Mouse (Mus musculus): ENCODE measurements around the gene Prkg2.

Prkg2 gene

DNA sequence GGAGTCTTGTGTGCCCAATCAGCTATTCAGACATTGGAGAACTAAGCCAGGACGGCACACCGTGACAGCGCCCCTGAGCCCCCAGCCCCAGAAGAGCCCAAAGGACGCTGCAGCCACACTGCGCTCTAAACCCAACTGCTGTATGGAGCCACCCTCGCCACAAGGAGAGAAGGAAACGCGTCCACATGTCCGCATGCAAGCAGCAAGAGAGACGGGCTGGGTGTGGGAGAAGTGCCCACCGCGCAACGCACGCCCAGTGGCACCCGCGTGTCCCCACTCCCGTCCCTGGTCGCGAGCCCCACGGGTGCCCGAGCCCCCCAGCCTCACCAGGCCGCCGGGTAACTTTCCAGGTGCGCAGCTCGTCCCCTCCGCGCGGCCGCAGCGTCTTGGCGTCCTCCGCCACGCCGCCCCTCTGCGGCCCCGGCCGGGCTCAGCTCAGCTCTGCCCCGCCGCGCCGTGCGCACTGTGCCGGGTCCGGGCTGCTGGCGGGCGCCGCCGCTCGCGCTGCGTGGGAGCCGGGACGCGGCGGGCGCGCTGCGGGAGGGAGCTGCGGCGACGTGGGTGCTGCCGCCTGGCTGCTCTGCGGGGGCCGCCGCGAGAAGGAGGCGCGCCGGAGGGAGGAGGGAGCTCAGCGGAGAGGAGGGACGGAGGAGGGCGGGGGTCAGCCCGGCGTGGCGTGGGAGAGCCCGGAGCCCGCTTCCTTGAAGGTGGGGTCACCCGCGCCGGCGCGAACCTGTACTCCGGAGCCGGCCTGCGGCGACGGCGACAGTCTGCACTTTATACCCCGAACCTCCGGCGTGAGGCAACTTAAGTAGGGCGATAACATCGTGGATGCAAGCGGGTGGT lies at the start of gene Prkg2:
Gene Prkg2, minus strand, starts transcription at position 756 of the 846 bp plus-strand sequence.
- no peak for DNase-seq (ENCODE audit: low read depth, low spot score)

DNA sequence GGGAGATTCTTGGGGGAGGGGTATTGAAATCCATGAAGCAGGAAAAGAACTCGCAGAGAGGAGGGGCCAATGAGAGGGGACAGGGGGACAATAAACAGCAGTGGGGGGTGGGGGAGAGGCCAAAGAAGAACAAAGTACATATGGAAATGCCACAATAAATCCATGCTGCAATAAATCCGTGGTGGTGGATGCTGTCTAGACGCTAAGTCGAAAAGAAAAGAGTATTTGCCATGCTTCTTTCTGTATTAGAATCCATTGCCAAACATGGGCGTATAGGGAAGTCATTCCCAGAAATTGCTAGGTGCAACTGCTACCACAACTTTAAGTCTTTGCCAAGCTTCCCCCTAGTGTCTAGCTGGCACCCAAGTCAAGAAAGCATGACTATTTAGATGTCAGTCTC lies 46.8 kb upstream of the Prkg2 start:
- DNase-seq (ENCODE audit: low read depth, low spot score), result no peak

DNA sequence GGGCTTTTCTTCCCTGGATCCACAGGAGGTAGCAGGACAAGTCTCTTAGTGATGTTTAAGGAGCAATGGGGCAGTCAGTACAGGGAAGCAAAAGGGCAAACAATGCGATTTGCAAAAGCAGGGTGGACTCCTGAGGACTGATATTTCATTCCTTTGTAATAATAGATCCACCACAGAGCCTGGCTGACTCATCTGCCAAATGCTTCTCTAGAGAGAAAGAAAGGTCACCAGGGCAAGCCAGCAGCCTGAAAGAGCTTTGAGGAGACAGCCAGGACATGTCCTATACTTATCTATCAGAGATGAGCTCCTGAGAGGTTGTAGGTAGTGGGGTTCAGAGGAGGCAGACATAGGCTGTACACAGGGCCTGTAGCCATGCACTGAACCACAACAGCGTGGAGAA lies 41.2 kb upstream of the Prkg2 start:
- DNase-seq (ENCODE audit: low read depth, low spot score), result no peak

DNA sequence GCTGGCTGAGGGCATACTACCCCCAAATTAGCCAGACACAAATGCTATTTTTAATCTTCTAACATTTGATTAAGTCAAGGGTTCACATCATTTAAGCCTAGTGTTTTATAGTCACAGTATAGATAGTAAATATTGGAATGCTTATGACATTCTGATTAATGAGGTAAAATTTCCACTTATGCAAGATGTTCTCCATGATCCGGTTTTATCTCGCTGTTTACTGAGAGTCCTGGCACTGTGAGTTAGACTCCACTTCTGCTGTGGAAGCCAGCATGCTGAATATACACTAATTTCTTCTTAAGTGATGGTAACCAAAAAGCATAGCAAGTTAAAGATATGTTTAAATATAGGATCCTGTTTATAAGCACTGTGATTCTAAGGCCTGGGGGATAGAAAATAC lies 31.2 kb upstream of the Prkg2 start:
- no peak for DNase-seq (ENCODE audit: low read depth, low spot score)

DNA sequence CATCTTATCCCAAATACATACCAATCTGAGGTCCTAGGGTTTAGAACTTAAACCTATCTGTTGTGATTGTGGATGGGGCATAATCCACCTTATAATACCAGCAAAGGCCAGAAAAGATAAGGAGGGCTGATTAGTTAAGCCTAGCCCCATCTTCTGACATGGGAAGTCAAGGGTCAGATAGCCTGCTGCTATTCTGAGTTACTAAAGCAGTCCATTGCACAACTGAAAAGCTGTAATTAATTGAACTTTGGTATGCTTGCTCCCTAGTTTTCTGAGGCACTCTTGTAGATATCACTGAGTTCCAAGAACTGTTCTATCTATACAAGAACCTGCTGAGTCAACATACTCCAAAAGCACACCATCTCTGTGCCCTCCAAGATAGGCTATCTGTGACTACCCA lies 25.4 kb upstream of the Prkg2 start:
- DNase-seq (ENCODE audit: low read depth, low spot score), result no peak

DNA sequence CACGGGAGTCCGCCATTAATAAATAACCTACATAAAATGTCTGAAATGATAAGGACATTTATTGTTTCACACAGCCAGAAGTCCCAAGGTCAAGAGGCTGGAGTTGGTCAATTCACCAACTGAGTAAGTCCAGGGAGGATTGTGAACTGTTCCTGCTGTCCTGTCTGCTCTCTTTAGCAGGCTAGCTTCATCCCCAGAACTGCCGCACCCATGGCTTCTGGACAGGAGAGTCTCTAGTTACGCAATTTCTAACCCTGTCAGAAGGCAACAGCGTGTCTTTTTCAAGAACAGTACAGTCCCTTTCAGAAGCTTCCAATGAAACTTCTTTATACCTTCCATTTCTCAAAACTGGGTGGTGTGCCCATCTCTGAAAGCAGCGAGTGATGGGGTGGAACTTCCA lies 1.9 kb upstream of the Prkg2 start:
- DNase-seq (ENCODE audit: low read depth, low spot score), result no peak

DNA sequence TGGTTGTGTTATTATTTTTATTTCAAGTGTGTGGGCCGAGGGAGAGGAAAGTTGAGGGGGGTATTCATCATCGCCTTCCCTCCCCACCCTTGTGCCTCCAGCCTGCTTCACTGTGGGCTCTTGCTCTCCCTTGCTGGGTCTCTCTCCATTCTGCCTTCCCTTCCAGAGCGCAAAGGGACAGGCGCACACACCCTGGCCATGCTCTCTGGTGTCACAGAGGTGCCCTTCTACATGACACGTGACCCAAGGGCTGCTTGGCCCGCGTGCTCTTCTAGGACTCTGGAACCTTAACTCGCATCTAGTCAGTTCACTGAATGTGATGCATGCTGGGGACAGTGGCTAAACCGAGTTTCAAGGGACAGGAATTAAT lies 276 bp upstream of the Prkg2 start:
- no peak for DNase-seq (ENCODE audit: low read depth, low spot score)

DNA sequence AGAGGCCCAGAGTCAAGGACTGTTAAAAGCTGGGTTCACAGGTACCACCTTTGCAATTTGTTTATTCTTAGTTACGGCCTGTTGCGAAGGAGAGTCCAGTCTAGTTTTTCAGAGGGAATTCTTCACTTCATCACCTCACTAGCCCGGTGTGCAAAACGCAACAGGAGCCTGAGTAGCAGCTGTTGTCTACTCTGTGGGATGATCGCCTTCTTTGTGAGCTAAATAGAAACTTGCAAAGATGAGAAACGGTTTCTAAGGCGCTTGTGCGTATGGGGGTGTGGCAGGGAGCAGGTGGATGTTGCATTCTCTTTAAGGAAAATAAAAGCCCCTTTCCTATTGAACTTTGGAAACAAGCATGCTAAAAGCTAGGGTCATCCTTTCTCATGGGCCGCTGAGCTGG lies 1.2 kb downstream of the Prkg2 start:
- DNase-seq (ENCODE audit: low read depth, low spot score), result peak; percentile 24

DNA sequence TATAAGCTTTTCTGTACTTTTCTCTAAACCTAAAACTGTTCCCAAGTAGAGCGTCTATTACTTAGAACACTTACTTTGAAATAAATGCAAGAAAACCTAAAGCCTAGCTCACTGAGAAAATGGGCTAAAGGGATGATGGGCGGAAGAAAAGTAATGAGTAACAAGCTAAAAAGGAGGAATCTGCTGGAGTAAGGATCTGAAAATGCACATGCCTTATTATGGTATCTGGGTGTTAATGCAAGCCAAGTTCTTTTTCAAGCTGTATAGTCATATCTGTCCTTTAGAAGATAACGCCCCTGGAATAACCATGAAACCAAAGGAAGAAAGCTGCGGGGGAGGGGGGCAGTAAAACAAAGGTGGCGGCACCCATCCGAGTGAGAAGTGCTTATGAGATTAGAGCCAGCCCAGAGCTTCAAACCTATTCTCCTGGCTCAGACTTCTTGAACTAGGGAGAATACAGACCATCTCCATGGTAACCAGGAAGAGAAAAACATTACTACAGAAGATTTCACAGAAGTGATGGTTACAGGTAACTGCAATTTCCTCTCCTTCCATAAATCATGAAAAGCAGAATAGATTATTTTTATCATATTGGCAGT lies 5.5 kb downstream of the Prkg2 start:
- DNase-seq (ENCODE audit: low read depth, low spot score), result no peak

DNA sequence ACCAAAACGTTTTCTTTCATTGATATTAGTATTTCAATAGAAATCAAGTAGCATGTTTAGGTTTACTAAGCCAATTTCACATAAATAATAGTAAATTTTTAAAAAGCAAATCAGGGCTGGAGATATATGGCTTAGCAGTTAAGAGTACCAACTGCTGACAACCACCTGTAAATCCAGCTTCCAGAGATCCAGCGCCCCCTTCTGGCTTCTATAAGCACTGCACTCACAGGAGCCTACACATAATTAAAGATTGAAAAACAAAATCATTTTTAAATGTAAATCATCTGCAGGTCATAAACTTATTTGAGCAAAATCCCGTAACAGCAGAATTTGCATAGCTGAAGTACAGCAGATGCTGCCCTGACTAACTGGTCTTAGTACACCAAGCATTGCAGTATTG lies 10.8 kb downstream of the Prkg2 start:
- DNase-seq (ENCODE audit: low read depth, low spot score), result no peak

DNA sequence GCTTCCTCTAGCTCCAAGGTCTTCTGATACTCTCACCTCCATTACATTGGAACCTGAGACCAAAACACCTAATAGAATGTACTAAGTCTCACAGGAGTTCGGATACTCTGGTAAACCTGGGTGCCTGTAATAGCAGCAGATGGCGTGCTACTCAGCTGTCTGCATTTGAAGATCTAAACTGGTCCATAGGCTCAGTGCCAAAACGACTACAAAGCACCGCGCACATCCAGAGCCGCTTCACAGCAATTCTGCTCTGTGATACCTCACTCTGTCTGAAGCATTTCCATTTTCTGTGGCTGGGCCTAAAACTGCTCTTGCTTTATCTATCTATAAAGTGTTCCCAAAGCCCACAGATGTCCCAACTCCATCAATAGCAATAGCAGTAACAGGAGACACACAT lies 17.4 kb downstream of the Prkg2 start:
- peak; percentile 80 for DNase-seq (ENCODE audit: low read depth, low spot score)

DNA sequence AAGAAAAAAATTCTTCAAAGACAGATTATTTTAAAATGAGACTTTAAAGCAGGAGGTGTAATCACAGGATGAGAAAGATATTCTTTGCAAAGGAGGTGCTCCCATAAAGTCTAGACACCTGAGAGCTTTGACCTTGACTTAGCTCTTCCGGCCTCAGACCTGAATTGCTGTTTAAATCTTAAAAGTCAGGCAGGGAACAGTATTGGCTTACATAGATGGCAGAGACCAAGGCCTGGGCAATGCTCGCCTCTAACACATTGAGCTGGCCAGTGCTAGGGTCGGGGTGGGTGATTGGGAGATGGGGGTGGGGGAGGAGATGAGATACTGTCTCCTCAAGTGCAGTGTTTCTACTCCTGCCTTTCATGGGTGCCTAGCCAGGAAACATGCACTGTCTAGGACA lies 22.0 kb downstream of the Prkg2 start:
- DNase-seq (ENCODE audit: low read depth, low spot score), result no peak

DNA sequence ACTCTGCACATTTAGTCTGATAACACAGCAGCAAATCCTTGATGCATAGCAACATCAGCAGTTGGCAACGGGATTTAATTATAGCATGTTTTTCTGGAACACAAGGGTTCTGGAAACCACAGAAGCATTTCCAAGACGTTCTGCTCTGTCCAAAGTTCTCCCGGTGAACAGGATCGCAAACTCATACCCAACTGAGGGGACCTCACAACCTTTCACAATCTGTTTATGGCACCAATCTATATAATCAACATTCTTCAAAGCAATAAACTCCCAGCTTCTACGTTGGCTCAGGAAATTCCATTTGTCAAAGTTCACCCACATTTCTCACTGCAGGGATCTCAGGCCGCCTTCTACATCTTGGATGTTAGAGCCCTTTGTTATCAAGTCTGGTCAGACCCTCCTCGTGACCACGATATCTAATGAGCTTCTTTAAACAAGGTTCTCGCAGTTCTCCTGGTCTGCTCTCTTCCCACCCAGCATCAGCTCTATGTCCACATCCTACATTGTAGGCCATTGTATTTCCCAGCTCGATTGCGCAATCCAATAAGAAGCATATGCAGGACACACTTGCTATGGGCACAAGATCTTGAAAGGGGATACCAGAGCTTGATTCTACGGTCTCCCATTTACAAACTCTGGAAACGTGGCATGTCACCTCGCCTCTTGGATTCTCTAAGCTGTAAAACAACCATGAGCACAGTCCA lies 26.6 kb downstream of the Prkg2 start:
- DNase-seq (ENCODE audit: low read depth, low spot score), result no peak

DNA sequence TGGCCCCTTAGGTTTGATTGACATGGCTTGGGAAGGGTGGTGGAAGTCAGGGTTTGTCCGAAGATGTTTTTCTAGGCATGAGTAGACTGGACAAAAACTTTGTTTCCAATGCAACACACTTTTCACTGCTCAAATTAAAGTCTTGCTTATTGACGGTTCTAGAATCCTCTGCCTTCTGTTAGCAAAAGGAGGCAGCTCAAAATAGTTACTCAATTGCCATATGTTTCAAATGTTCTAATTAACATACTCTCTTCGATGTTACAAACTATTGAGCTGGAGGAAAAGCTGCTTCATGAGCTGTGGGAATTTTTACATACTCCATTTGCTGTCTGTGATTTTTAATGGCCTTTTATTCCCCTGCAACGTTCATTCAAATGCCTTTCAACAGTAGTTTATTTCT lies 39.0 kb downstream of the Prkg2 start:
- peak; percentile 43 for DNase-seq (ENCODE audit: low read depth, low spot score)

DNA sequence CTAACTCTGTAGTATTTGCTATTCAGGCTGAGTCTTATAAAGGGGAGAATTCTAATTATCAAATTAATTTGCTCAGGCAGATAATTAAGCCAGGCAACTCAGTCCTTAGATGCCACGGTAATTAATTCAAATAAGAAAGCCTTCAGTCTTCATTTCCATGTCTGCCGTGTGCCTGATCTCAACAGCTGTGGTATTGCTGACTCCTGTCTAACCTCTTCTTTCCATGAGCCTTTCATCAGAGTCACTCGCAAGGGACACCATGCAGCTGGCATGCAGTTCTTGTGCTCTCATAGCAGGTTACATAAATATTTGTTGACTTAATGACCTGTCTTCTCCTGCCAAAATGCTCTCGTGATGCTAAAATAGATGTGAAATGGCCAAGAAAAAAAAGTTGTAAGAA lies 41.4 kb downstream of the Prkg2 start:
- DNase-seq (ENCODE audit: low read depth, low spot score), result no peak

DNA sequence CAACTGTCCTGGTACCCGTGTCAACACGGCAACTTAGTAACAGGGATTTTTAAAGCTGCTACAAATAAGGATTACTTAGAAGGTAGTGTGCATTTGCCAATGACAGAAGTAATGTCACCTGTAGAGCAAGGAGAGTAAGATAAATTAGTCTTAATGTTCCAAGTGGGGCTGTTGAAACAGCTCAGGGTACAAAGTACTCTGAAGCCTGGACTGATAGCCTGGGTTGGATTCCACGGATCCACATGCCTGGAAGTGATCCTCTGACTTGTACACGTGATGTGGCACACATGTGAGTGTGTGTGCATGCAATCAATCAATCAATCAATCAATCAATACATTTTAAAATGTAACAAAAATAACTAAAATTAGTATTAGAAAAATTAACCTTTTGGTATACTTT lies 45.6 kb downstream of the Prkg2 start:
- DNase-seq (ENCODE audit: low read depth, low spot score), result no peak

DNA sequence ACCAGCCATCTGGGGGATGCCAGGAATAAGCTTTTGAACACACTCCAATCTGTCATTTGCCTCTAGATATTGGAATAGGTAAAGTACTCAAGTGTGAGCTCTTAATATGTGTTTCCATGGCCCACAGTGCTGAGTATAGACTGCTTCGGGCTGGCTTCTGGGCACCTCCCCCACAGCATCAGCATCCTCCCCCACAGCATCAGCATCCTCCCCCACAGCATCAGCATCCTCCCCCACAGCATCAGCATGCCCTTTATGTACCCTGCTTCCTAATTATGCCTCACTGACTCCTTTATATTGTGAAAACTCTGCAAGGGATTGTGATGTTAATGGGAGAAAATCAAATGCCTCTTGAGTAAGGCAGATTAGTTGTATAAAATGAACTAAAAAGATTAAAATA lies 49.5 kb downstream of the Prkg2 start:
- DNase-seq (ENCODE audit: low read depth, low spot score), result no peak

DNA sequence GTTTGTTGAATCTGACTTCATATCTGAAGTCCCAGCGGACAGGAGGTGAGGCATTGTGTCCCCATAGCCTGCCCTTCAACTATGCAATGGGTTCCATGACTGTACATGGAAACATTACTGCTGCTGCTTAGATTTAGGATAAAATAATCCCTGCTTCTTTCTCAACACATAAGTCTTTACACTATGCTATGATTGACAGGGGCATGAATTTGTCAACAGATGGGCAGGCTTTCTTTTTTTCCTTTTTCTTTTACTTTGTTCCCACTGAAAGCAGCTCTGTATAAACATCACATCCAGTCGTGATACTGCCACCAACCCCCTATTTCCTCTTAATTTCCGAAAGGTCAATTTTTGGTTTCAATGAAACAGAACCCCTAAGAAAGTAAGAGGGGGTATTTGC lies 50.0 kb downstream of the Prkg2 start:
- no peak for DNase-seq (ENCODE audit: low read depth, low spot score)

DNA sequence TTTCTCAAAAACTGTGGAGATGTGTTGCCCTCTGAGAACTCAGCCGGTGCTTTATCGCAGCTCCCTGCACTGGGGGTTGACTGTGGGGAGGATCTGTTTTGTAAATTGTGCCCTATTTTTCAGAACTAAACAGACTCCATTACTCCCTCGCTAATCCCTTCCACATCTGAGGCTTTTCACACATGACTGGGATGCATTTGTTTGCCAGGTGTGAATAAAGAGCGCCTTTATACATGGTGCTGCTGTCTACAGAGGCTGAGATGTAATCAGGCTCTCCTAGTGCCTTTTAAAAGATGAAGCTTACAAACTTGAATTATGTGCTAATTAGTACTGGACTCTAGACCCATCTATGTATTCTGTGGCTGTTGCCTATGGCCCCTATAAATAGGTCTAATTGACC lies 50.7 kb downstream of the Prkg2 start:
- DNase-seq (ENCODE audit: low read depth, low spot score), result no peak

DNA sequence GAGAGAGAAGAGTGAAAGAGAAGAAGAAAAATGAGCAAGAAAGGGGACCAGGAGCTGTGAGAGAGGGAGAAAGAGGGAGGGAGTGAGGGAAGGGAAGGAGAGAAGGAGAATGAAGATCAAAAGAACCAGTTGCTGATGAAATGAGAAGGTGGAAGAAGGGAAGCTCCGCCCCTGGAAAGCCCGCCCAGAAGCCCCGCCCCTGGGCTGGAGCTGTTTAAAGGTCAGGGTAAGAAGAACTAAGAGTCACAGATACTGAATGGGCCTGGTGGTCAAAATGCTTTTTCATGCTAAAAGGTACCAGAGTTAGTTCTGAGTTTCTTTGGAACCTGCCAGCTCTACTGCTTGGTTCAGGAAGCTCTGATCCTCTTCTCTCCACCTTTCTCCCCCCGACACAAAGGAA lies 51.1 kb downstream of the Prkg2 start:
- no peak for DNase-seq (ENCODE audit: low read depth, low spot score)

DNA sequence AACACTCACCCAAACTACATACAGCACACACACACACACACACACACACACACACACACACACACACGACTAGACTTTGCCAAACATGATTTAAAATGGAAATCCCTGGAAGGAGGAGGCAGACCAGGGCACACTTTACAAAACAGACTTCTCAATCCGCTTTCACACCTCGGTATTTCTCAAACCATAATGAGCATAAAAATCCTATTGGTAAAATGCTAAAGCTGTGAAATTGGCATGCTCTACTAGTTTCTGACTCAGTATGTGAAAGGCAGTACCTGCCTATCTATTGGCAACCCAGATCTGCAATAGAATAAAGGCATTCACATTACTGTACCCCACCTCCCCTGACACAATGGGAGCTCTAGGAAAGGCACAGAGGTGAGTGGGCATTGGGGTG lies 52.1 kb downstream of the Prkg2 start:
- DNase-seq (ENCODE audit: low read depth, low spot score), result no peak

DNA sequence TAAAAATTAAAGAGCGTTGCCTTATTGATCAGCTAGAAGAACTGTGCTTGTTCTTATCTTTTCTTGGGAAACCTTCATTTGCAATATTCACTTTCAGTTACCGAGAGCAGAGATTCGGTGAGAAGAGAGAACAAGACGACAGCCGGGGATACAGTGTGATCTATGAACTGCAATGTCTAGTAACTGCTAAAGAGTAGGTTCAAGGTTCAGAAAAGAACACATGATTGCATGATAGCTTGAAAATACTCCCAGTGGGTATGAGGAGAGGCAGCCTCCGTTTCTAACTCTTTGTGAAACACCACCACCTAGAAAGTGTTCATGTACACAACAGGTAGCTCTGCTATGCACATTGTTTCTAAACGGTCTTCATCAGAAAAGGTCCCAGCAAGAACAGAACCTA lies 55.8 kb downstream of the Prkg2 start:
- DNase-seq (ENCODE audit: low read depth, low spot score), result no peak

DNA sequence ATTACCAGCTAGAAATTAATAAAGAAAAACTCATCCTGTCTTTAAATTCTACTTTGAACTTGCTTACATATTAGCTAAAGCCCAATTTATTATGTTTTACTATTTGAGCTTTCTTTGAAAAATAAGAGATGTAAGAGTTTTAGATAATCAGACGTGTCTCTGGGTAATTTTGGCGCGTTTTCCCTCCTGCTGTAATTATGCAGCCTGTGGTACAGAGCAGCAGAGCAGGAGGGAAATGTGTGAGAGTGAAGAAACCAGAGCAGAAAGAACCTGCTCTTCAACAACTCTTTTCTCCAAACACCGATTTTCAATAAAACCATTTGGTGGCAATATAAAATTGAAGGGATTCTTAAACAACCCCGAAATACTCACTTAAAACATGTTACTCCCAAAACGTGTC lies 58.8 kb downstream of the Prkg2 start:
- DNase-seq (ENCODE audit: low read depth, low spot score), result no peak
